Comparison of ENCODE assay signal across 8 mouse cellular contexts in the genomic region with DNA sequence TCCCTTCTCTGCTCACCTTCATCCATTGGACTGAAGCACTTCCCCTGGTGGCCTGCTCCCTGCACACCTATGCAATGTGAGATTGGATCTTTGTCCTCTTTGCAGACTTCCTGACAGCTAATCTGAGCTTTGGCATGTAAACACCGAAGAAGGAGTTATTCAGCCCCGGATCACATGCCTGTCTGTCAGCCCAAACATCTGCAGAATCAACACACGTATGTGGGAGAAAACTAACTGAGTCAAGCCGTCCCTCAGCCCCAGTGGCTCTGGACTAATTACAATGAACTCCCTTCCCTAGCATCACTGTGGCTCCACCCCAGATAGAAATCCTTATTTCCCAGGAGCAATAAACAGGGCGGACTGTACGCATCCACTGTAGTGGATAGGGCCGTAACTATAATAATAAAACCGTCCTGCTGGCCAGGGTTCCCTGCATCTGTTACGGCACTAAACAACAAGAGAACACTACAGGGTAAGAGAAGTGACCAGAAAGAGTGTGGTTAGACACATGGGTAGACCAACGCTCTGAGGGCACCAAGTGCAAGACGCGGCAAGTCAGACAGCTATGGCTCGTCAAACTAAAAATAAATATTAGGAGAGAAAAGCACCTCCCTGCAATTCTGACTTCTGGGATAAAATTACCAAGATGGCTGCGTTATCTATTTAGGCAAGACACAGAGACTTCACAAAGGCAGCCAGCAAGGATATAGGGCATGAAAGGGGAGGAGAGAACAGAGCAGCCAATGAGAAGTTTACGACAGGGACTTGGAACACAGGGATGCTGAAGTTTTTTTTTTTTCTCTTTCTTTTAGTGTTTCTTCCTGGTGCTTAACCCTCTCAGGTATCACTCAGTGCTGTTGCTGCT. TPM values are rescaled to one million over a fixed set of nuclear protein-coding genes. Genes with fewer than 3 reads are reported as not detected.
A peak's percentile ranks its signal among the peaks of the same experiment; 100 is the strongest.
DNase-seq lines count a peak whose midpoint lies in the region; ATAC-seq and TF ChIP-seq lines count a peak whose summit lies in the region.

No protein-coding gene starts in this region.

- WGBS in lung, adult 2 months, result 12% methylated on average over 15 of the region's 15 CpGs
- 5% methylated on average over 15 of the region's 15 CpGs for WGBS in limb, embryonic 12.5 days
- 7% methylated on average over 15 of the region's 15 CpGs for WGBS in stomach, embryonic 14.5 days

- no peak for DNase-seq in lung, adult 2 months
- no peak for DNase-seq in lung, postnatal 36 days
- DNase-seq in gastrocnemius, postnatal 25 days, result peak; percentile 36
- DNase-seq in left cerebral cortex, postnatal 10 days (ENCODE audit: extremely low spot score in 1 of 2, low spot score in 2 of 2), result no peak
- DNase-seq in adrenal gland, postnatal 14 days, result no peak

- H3K4me3 ChIP-seq in lung, adult 2 months (replicated peaks; ENCODE audit: extremely low read depth, low read depth, low read length), result peak overlapping the region; percentile 44
- H3K4me3 ChIP-seq in limb, embryonic 12.5 days (replicated peaks), result peak overlapping the region; percentile 70
- peak overlapping the region; percentile 59 for H3K4me3 ChIP-seq in stomach, embryonic 14.5 days (ENCODE audit: low read depth, low read length)

- peak overlapping the region; percentile 93 for H3K9ac ChIP-seq in limb, embryonic 12.5 days (replicated peaks)
- no peak overlapping the region for H3K9ac ChIP-seq in stomach, embryonic 14.5 days (replicated peaks; ENCODE audit: low read depth, low read length)

- peaks cover 21% of the 10 kb centered on the region for H3K36me3 ChIP-seq in limb, embryonic 12.5 days
- no peaks in the 10 kb centered on the region for H3K36me3 ChIP-seq in stomach, embryonic 14.5 days (ENCODE audit: control insufficient read depth, insufficient read depth, low read length)

- intact Hi-C loops in left cerebral cortex, postnatal 10 days (cut with DNase I), result loop anchor here (5.0 kb wide), 1 partner anchor 45 kb away; no protein-coding TSS in a partner anchor

- peak overlapping the region; percentile 94 for H3K27ac ChIP-seq in limb, embryonic 12.5 days
- H3K27ac ChIP-seq in stomach, embryonic 14.5 days (ENCODE audit: low read length), result peak overlapping the region; percentile 76

- no peaks in the 10 kb centered on the region for H3K9me3 ChIP-seq in limb, embryonic 12.5 days
- no peaks in the 10 kb centered on the region for H3K9me3 ChIP-seq in stomach, embryonic 14.5 days (ENCODE audit: control insufficient read depth, low read depth, low read length)

- no peak for TF ChIP-seq POLR2A in lung, adult 2 months (IDR thresholded peaks at IDR 0.05; ENCODE audit: borderline replicate concordance, extremely low read depth, low read depth, low read length)

- no peaks in the 10 kb centered on the region for H3K27me3 ChIP-seq in limb, embryonic 12.5 days
- no peaks in the 10 kb centered on the region for H3K27me3 ChIP-seq in stomach, embryonic 14.5 days (ENCODE audit: control insufficient read depth, insufficient read depth, low read length)

- H3K4me2 ChIP-seq in limb, embryonic 12.5 days, result peak overlapping the region; percentile 75
- H3K4me2 ChIP-seq in stomach, embryonic 14.5 days (replicated peaks; ENCODE audit: low read depth, low read length), result peak overlapping the region; percentile 82

- TF ChIP-seq CTCF in lung, adult 2 months (IDR thresholded peaks at IDR 0.05; ENCODE audit: insufficient read depth, low read length), result no peak

- no peak for ATAC-seq in limb, embryonic 12.5 days (ENCODE audit: insufficient number of reproducible peaks, insufficient read depth, low FRiP score, low TSS enrichment, low read depth)
- ATAC-seq in stomach, embryonic 14.5 days (ENCODE audit: insufficient number of reproducible peaks, insufficient read depth, low FRiP score, low read depth), result no peak
- ATAC-seq in erythroid progenitor cell, adult 5-6 weeks (replicated peaks; ENCODE audit: low FRiP score, poor library complexity, severe bottlenecking), result no peak

- H3K4me1 ChIP-seq in lung, adult 2 months (ENCODE audit: control insufficient read depth, insufficient read depth, low read length), result peaks cover 4% of the 10 kb centered on the region; the same call in 1 of the 2 replicates
- H3K4me1 ChIP-seq in limb, embryonic 12.5 days (replicated peaks), result peaks cover 18% of the 10 kb centered on the region
- H3K4me1 ChIP-seq in stomach, embryonic 14.5 days (ENCODE audit: control insufficient read depth, insufficient read depth, low read length), result peaks cover 11% of the 10 kb centered on the region; the same call in 1 of the 2 replicates

RNA-seq across cellular contexts. Expression of gene Tgfb2, which starts 3.2 kb away (rescaled TPM):
- 5.6 and 5.9 TPM in 2 replicates for polyA plus RNA-seq in lung, adult 2 months (2012; rRNA removed)
- 10 to 100 TPM; 13.0 to 16.9 TPM for total RNA-seq in gastrocnemius, postnatal 25 days (2021)
- polyA plus RNA-seq in limb, embryonic 12.5 days (2016; fragmentation: Nextera tagmentation; extraction: Ambion mirVana), result 81.9 and 83.7 TPM in 2 replicates
- polyA plus RNA-seq in stomach, embryonic 14.5 days (2014; fragmentation: Nextera tagmentation; extraction: Ambion mirVana), result 37.4 and 39.4 TPM in 2 replicates
- total RNA-seq in erythroid progenitor cell, adult 5-6 weeks (2015; ENCODE audit: low replicate concordance), result not detected in 2 replicates
- total RNA-seq in erythroid progenitor cell, adult 5-6 weeks (2017; ENCODE audit: low replicate concordance), result not detected in 2 replicates
- 10 to 100 TPM; 10.5 to 13.7 TPM for total RNA-seq in left cerebral cortex, postnatal 10 days (2021)
- total RNA-seq in adrenal gland, postnatal 14 days (2021), result 2.7 and 3.1 TPM in 2 replicates

RNA-seq across cellular contexts. Expression of gene Rrp15, which starts 46.5 kb away (rescaled TPM):
- 2.3 and 3.4 TPM in 2 replicates for polyA plus RNA-seq in lung, adult 2 months (2012; rRNA removed)
- total RNA-seq in gastrocnemius, postnatal 25 days (2021), result 10 to 100 TPM in 1 of 2 experiments, 1 to 10 TPM in 1; 9.7 to 12.0 TPM
- polyA plus RNA-seq in limb, embryonic 12.5 days (2016; fragmentation: Nextera tagmentation; extraction: Ambion mirVana), result 77.2 and 77.8 TPM in 2 replicates
- polyA plus RNA-seq in stomach, embryonic 14.5 days (2014; fragmentation: Nextera tagmentation; extraction: Ambion mirVana), result 62.9 and 66.1 TPM in 2 replicates
- total RNA-seq in erythroid progenitor cell, adult 5-6 weeks (2015; ENCODE audit: low replicate concordance), result 10.9 and 14.1 TPM in 2 replicates
- total RNA-seq in erythroid progenitor cell, adult 5-6 weeks (2017; ENCODE audit: low replicate concordance), result 13.6 and 15.4 TPM in 2 replicates
- 10 to 100 TPM; 14.6 to 17.1 TPM for total RNA-seq in left cerebral cortex, postnatal 10 days (2021)
- total RNA-seq in adrenal gland, postnatal 14 days (2021), result 26.9 and 31.7 TPM in 2 replicates
